Mouse (Mus musculus) kidney, embryonic 15.5 days (tissue): ENCODE data around the gene Bsnd. TPM values are rescaled to one million over a fixed set of nuclear protein-coding genes. Genes with fewer than 3 reads are reported as not detected.

ENCODE experiments used
- ATAC-seq: fragments of 200-750 bp; cut with Nextera tagmentation; replicated peaks from 2 replicates; pipeline ENCODE4 v1.8.0; 2017; ENCODE audit warnings: moderate TSS enrichment; ENCODE audit not compliant: low FRiP score
- H3K27ac ChIP-seq: fragments of 300-500 bp; sonication (generic); 2 replicates; pipeline ENCODE4 v1.5.1; 2015; ENCODE audit warnings: mild to moderate bottlenecking, inconsistent platforms
- H3K27me3 ChIP-seq: fragments of 300-500 bp; sonication (generic); 2 replicates; pipeline ENCODE4 v1.6.1; 2015; ENCODE audit warnings: inconsistent platforms
- H3K36me3 ChIP-seq: fragments of 300-500 bp; sonication (generic); 2 replicates; pipeline ENCODE4 v1.6.1; 2015; ENCODE audit warnings: inconsistent platforms
- H3K4me1 ChIP-seq: fragments of 300-500 bp; sonication (generic); 2 replicates; pipeline ENCODE4 v1.6.1; 2015; ENCODE audit warnings: inconsistent platforms
- H3K4me2 ChIP-seq: fragments of 300-500 bp; sonication (generic); 2 replicates; pipeline ENCODE4 v1.6.1; 2015; ENCODE audit warnings: moderate library complexity, mild to moderate bottlenecking, inconsistent platforms
- H3K4me3 ChIP-seq: fragments of 300-500 bp; sonication (generic); replicated peaks from 2 replicates; pipeline ENCODE4 v1.5.1; 2015; ENCODE audit warnings: mild to moderate bottlenecking, inconsistent platforms
- H3K9ac ChIP-seq: fragments of 300-500 bp; sonication (generic); 2 replicates; pipeline ENCODE4 v1.6.1; 2015; ENCODE audit warnings: mild to moderate bottlenecking, inconsistent platforms
- H3K9me3 ChIP-seq: fragments of 300-500 bp; sonication (generic); replicated peaks from 2 replicates; pipeline ENCODE4 v1.6.1; 2016; ENCODE audit warnings: inconsistent platforms
- WGBS: fragments of 180-500 bp; shearing (Covaris S2); methylation state at CpG from one replicate; pipeline ENCODE4 v1.1.7; 2015; ENCODE audit warnings: mixed read lengths; 5-methylcytosine and 5-hydroxymethylcytosine counted together
- polyA plus RNA-seq: library from polyadenylated mRNA; unstranded; fragments of >200 nt; fragmentation: Nextera tagmentation; extraction: Ambion mirVana; gene quantifications from 2 replicates; pipeline ENCODE4 v1.2.1, GENCODE M21; 2015

Gene Bsnd
- polyA plus RNA-seq, 1 experiment from 2014 or later, result 8.9 TPM

DNA sequence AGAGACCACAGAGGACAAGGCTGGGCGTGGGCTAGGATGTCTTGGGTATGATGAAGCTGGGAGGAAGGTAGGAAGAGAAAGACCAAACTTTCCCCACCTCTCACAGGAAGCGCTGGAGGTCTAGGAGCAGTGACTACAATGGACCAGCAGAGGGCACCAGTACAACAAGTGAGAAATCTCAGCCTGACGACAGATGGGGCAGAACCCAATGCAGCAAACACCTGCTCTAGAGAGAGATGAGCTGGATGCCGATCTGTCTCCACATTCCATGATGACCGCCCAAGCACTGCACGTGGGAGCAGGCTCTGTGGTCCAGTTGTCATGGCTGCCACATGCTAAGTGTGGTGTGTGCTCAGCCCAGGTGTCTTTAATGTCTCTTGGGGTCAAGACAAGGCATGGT, 17.8 kb downstream of the Bsnd start:
- WGBS, result 4% methylated on average over 6 of the region's 6 CpGs
- no peak overlapping the region for H3K4me3 ChIP-seq
- no peak overlapping the region for H3K9ac ChIP-seq
- H3K36me3 ChIP-seq, result no peaks in the 10 kb centered on the region
- ATAC-seq, result peak; percentile 52
- H3K9me3 ChIP-seq, result no peaks in the 10 kb centered on the region
- H3K27me3 ChIP-seq, result 0 out of 2 replicates have a peak, but pooled peaks cover 5% of the 10 kb centered on the region
- H3K4me1 ChIP-seq, result peaks cover 11% of the 10 kb centered on the region; the same call in 1 of the 2 replicates
- H3K27ac ChIP-seq, result no peak overlapping the region
- H3K4me2 ChIP-seq, result no peak overlapping the region

DNA sequence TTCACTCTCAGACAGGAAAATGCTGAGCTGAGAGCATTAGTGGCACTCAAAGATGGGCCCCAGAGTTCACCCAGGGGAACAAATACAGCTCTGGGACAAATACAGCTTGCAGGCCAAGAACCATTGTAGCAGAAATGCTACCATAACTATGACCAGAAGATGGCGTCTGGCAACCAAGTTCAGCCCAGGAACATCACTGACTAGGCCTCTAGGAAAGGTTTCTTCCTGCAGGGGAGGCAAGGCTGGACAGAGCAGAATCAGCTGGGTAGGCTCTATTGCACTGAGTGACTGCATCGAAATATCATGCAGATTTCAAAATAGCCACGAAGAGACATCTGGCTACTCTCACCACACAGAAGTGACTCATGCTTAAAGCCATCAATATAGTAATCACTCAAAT, 19.7 kb downstream of the Bsnd start:
- no peak overlapping the region for H3K9ac ChIP-seq
- no peak overlapping the region for H3K27ac ChIP-seq
- no peak overlapping the region for H3K4me3 ChIP-seq
- H3K9me3 ChIP-seq, result no peaks in the 10 kb centered on the region
- H3K4me2 ChIP-seq, result no peak overlapping the region
- H3K36me3 ChIP-seq, result no peaks in the 10 kb centered on the region
- peaks cover 11% of the 10 kb centered on the region; the same call in 1 of the 2 replicates for H3K4me1 ChIP-seq
- peak; percentile 72 for ATAC-seq
- 0 out of 2 replicates have a peak, but pooled peaks cover 5% of the 10 kb centered on the region for H3K27me3 ChIP-seq
- WGBS, result 12% methylated on average over 3 of the region's 3 CpGs

GRCm38 (mm10) chr4:106470921-106471320, 21.2 kb downstream of the Bsnd start:
- WGBS, result 54% methylated on average over 5 of the region's 5 CpGs
- Histone ChIP-seq H3K9ac (no peak overlapping the region), H3K9me3 (no peaks in the 10 kb centered on the region), H3K36me3 (no peaks in the 10 kb centered on the region), H3K4me2 (no peak overlapping the region), H3K4me3 (no peak overlapping the region), H3K27ac (no peak overlapping the region), H3K27me3 (0 out of 2 replicates have a peak, but pooled peaks cover 5% of the 10 kb centered on the region), H3K4me1 (peaks cover 11% of the 10 kb centered on the region; the same call in 1 of the 2 replicates)
- no peak for ATAC-seq

DNA sequence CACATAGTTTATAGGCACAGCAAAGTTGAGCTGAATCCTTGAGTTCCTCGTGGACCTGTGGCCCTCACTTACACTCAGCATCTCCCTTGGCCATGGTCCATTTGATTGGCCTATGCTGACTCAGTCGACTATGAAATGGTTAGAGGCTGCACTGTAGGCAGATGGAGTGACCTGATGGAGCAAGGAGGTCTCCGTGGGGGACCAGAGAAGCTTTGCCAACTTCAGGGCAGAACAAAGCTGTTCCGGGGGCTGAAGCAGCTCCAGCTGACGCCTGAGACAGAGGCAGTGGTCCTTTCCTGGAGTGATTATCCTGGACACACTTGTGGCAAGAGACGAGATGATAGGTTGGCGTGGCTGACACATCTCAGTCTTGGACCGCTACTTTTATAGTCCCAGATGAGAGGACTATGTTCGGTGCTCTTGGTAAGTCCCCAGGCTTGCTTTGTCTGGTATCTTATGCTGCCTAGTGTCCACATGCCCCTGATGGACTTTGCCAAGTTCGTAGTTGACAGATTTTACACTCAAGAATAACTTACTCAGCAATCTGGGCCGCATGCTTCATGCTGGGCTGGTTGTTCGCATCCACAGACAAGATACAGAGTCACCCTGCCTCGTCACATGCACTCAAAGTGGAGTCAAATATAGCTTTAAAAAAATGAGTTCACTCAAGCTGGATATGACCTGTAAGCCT, 24.5 kb downstream of the Bsnd start:
- Histone ChIP-seq H3K27ac (no peak overlapping the region), H3K4me1 (peaks cover 15% of the 10 kb centered on the region), H3K4me3 (no peak overlapping the region), H3K9me3 (no peaks in the 10 kb centered on the region), H3K4me2 (no peak overlapping the region), H3K36me3 (no peaks in the 10 kb centered on the region), H3K27me3 (peaks cover 29% of the 10 kb centered on the region), H3K9ac (no peak overlapping the region)
- WGBS, result 79% methylated on average over 13 of the region's 13 CpGs
- ATAC-seq, result no peak

DNA sequence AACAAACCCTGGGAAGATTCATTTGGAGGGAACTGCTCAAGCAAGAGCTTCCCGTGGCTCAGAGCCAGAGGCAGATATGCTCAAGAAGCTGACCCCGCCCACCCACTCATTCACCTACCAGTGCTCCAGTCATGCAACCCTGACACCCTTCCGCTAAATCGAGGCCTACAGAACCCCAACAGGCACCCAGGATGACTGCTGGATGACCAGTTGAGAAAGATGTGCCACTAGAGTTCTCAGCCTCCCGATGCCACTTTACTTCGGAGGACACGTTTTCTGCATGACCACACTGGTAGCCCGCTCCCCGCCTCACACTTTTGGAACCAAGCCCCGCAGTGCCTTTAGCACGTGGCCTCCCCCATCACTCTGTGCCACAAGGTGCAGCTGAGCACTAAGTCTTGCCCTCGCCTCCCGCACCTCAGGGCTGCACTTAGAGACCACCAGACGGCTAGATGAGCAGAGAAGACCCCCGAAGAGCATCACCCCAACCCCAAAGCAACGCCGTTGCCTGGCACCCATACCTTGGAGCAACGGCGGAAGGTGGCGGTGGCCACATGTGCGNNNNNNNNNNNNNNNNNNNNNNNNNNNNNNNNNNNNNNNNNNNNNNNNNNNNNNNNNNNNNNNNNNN, 28.8 kb downstream of the Bsnd start:
- Histone ChIP-seq H3K4me1 (peaks cover 15% of the 10 kb centered on the region), H3K36me3 (no peaks in the 10 kb centered on the region), H3K9me3 (no peaks in the 10 kb centered on the region), H3K9ac (peak overlapping the region; percentile 39; the same call in 1 of the 2 replicates), H3K4me3 (peak overlapping the region; percentile 48), H3K27ac (no peak overlapping the region), H3K4me2 (peak overlapping the region; percentile 77), H3K27me3 (peaks cover 43% of the 10 kb centered on the region)
- ATAC-seq, result no peak
- 26% methylated on average over 21 of the region's 21 CpGs for WGBS

GRCm38 (mm10) chr4:106462524-106462923, 29.6 kb downstream of the Bsnd start:
- Histone ChIP-seq H3K4me1 (peaks cover 15% of the 10 kb centered on the region), H3K27ac (no peak overlapping the region), H3K36me3 (no peaks in the 10 kb centered on the region), H3K27me3 (peaks cover 43% of the 10 kb centered on the region), H3K4me3 (no peak overlapping the region), H3K4me2 (0 out of 2 replicates have a peak overlapping the region, but pooled peaks have one; percentile 6), H3K9ac (no peak overlapping the region), H3K9me3 (no peaks in the 10 kb centered on the region)
- ATAC-seq, result no peak
- 68% methylated on average over 5 of the region's 5 CpGs for WGBS

- Histone ChIP-seq H3K9me3 (no peaks in the 10 kb centered on the region), H3K4me3 (no peak overlapping the region), H3K4me2 (no peak overlapping the region), H3K36me3 (no peaks in the 10 kb centered on the region), H3K27me3 (peaks cover 43% of the 10 kb centered on the region), H3K27ac (no peak overlapping the region), H3K9ac (no peak overlapping the region), H3K4me1 (peaks cover 15% of the 10 kb centered on the region)
- ATAC-seq, result no peak
- WGBS, result 75% methylated on average over 9 of the region's 9 CpGs
Measured at GRCm38 (mm10) chr4:106462016-106462415, 30.1 kb downstream of the Bsnd start.

DNA sequence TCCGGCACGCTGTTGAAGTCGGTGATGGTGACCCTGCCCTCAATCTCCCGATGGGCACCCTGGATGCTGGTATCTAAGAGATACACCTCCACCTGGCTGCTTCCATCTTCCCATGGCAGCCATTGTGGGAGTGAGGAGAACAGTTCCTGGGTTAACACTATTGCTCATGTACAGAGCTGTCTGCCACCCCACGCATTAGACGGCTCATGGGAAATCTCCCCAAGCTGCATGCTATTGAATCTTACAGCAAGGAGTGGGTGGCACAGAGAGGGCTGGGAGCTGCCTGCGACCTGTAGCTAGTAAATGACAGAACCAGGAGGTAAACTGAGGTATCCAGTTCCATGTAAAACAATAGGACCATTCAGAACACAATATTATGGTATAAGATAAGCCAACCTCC, 37.5 kb downstream of the Bsnd start:
- H3K27ac ChIP-seq, result no peak overlapping the region
- no peak for ATAC-seq
- H3K4me1 ChIP-seq, result no peaks in the 10 kb centered on the region; the same call in 1 of the 2 replicates
- no peak overlapping the region for H3K9ac ChIP-seq
- H3K36me3 ChIP-seq, result no peaks in the 10 kb centered on the region
- 91% methylated on average over 7 of the region's 7 CpGs for WGBS
- H3K27me3 ChIP-seq, result no peaks in the 10 kb centered on the region
- H3K4me2 ChIP-seq, result no peak overlapping the region
- H3K9me3 ChIP-seq, result no peaks in the 10 kb centered on the region
- no peak overlapping the region for H3K4me3 ChIP-seq

- no peak for ATAC-seq
- WGBS, result 80% methylated on average over 4 of the region's 4 CpGs
- no peaks in the 10 kb centered on the region for H3K9me3 ChIP-seq
- no peaks in the 10 kb centered on the region for H3K27me3 ChIP-seq
- H3K9ac ChIP-seq, result no peak overlapping the region
- H3K27ac ChIP-seq, result no peak overlapping the region
- no peaks in the 10 kb centered on the region; the same call in 1 of the 2 replicates for H3K4me1 ChIP-seq
- H3K36me3 ChIP-seq, result no peaks in the 10 kb centered on the region
- H3K4me2 ChIP-seq, result no peak overlapping the region
- no peak overlapping the region for H3K4me3 ChIP-seq
Measured at GRCm38 (mm10) chr4:106453516-106453915, 38.6 kb downstream of the Bsnd start.

GRCm38 (mm10) chr4:106453108-106453507, 39.0 kb downstream of the Bsnd start:
- no peak for ATAC-seq
- no peak overlapping the region for H3K4me2 ChIP-seq
- H3K4me3 ChIP-seq, result no peak overlapping the region
- WGBS, result 90% methylated on average over 5 of the region's 5 CpGs
- no peak overlapping the region for H3K9ac ChIP-seq
- H3K27ac ChIP-seq, result no peak overlapping the region
- H3K27me3 ChIP-seq, result no peaks in the 10 kb centered on the region
- H3K36me3 ChIP-seq, result no peaks in the 10 kb centered on the region
- H3K4me1 ChIP-seq, result no peaks in the 10 kb centered on the region; the same call in 1 of the 2 replicates
- H3K9me3 ChIP-seq, result no peaks in the 10 kb centered on the region

GRCm38 (mm10) chr4:106452401-106452800, 39.7 kb downstream of the Bsnd start:
- no peak overlapping the region for H3K4me3 ChIP-seq
- H3K4me2 ChIP-seq, result no peak overlapping the region
- H3K9ac ChIP-seq, result no peak overlapping the region
- no peaks in the 10 kb centered on the region for H3K9me3 ChIP-seq
- 60% methylated on average over 7 of the region's 7 CpGs for WGBS
- H3K27ac ChIP-seq, result no peak overlapping the region
- no peaks in the 10 kb centered on the region for H3K36me3 ChIP-seq
- ATAC-seq, result no peak
- H3K4me1 ChIP-seq, result no peaks in the 10 kb centered on the region; the same call in 1 of the 2 replicates
- H3K27me3 ChIP-seq, result no peaks in the 10 kb centered on the region

DNA sequence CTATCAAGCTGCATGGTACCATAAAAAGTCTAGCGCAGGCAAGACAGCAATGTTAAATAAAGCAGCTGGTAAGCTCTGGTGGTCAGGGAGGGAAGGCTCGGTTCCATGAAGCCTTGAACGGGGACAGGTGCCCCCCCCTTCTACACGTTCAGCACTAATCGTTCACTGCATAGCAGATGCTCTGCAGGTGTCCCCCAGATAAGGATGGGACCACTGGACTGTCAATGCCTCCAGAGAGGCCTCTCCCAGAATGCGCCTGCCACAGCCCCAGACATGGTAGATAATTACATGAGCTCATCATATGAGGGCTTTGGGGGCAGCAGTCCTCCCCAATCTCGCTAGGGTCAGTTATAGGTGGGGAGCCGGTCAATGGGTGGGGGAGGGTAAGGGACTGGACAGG, 42.8 kb downstream of the Bsnd start:
- H3K27ac ChIP-seq, result no peak overlapping the region
- no peaks in the 10 kb centered on the region for H3K36me3 ChIP-seq
- no peaks in the 10 kb centered on the region for H3K27me3 ChIP-seq
- WGBS, result 86% methylated on average over 8 of the region's 8 CpGs
- H3K4me1 ChIP-seq, result no peaks in the 10 kb centered on the region; the same call in 1 of the 2 replicates
- ATAC-seq, result 0 out of 2 replicates have a peak, but pooled peaks have one; percentile 31
- no peaks in the 10 kb centered on the region for H3K9me3 ChIP-seq
- no peak overlapping the region for H3K9ac ChIP-seq
- no peak overlapping the region for H3K4me2 ChIP-seq
- no peak overlapping the region for H3K4me3 ChIP-seq
